ENCODE assay signal across 7 mouse cellular contexts in the genomic region with DNA sequence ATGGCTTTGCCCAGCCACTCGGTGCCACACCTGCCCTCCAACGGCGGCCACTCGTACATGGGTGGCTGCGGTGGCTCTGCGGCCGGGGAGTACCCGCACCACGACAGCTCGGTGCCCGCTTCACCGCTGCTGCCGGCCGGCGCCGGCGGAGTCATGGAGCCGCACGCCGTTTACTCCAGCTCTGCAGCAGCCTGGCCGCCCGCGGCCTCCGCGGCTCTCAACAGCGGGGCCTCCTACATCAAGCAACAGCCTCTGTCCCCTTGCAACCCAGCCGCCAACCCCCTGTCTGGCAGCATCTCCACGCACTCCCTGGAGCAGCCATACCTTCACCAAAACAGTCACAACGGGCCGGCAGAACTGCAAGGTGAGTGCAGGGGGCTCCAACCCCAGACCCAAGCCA. TPM values are rescaled to one million over a fixed set of nuclear protein-coding genes. Genes with fewer than 3 reads are reported as not detected.
DNase-seq lines count a peak whose midpoint lies in the region; ATAC-seq and TF ChIP-seq lines count a peak whose summit lies in the region.

No protein-coding gene starts in this region.

- H3K9ac ChIP-seq in lung, embryonic 15.5 days: peak overlapping the region; percentile 82
- no peak overlapping the region for H3K9ac ChIP-seq in liver, embryonic 14.5 days (replicated peaks)
- H3K9ac ChIP-seq in stomach, embryonic 15.5 days: peak overlapping the region; percentile 68

- TF ChIP-seq CTCF in liver, embryonic 14.5 days (IDR thresholded peaks at IDR 0.05; ENCODE audit: low read depth): no peak

- peak overlapping the region; percentile 73 for H3K4me3 ChIP-seq in lung, embryonic 15.5 days
- H3K4me3 ChIP-seq in hindbrain, embryonic 10.5 days: peak overlapping the region; percentile 59
- H3K4me3 ChIP-seq in liver, embryonic 14.5 days (ENCODE audit: insufficient read depth in 1 of 2, low read depth in 2 of 2, low read length in 2 of 2): peak overlapping the region; percentile 31 to 34
- peak overlapping the region; percentile 68 for H3K4me3 ChIP-seq in stomach, embryonic 15.5 days (replicated peaks)

- H3K27ac ChIP-seq in lung, embryonic 15.5 days: peak overlapping the region; percentile 99
- H3K27ac ChIP-seq in hindbrain, embryonic 10.5 days: no peak overlapping the region
- no peak overlapping the region for H3K27ac ChIP-seq in liver, embryonic 14.5 days
- peak overlapping the region; percentile 89 for H3K27ac ChIP-seq in stomach, embryonic 15.5 days

- no peak for TF ChIP-seq EP300 in liver, embryonic 14.5 days (IDR thresholded peaks at IDR 0.05; ENCODE audit: low read depth)

- no peaks in the 10 kb centered on the region for H3K36me3 ChIP-seq in lung, embryonic 15.5 days
- no peaks in the 10 kb centered on the region for H3K36me3 ChIP-seq in hindbrain, embryonic 10.5 days
- no peaks in the 10 kb centered on the region for H3K36me3 ChIP-seq in liver, embryonic 14.5 days (replicated peaks; ENCODE audit: control insufficient read depth, insufficient read depth, low read depth)
- H3K36me3 ChIP-seq in stomach, embryonic 15.5 days: no peaks in the 10 kb centered on the region

- ATAC-seq in lung, embryonic 15.5 days (ENCODE audit: borderline replicate concordance, extremely low read depth, low FRiP score, low TSS enrichment): no peak
- ATAC-seq in liver, embryonic 14.5 days (ENCODE audit: insufficient read depth): no peak
- no peak for ATAC-seq in stomach, embryonic 15.5 days (ENCODE audit: insufficient read depth, low FRiP score, low read depth)

- H3K4me1 ChIP-seq in lung, embryonic 15.5 days: peaks cover 25% of the 10 kb centered on the region
- peaks cover 51% of the 10 kb centered on the region for H3K4me1 ChIP-seq in hindbrain, embryonic 10.5 days (replicated peaks)
- H3K4me1 ChIP-seq in liver, embryonic 14.5 days (replicated peaks; ENCODE audit: control insufficient read depth in 2 of 2, insufficient read depth in 2 of 2, low read length in 1 of 2): no peaks in the 10 kb centered on the region
- peaks cover 9% of the 10 kb centered on the region; the same call in 1 of the 2 replicates for H3K4me1 ChIP-seq in stomach, embryonic 15.5 days

- H3K4me2 ChIP-seq in lung, embryonic 15.5 days: peak overlapping the region; percentile 78
- no peak overlapping the region for H3K4me2 ChIP-seq in liver, embryonic 14.5 days (ENCODE audit: low read depth)
- peak overlapping the region; percentile 82 for H3K4me2 ChIP-seq in stomach, embryonic 15.5 days

- no peak for DNase-seq in lung, adult 18-20 months
- peak; percentile 54 for DNase-seq in hindbrain, embryonic 10.5 days (ENCODE audit: low spot score)
- no peak for DNase-seq in liver, embryonic 14.5 days (ENCODE audit: low read depth in 3 of 3, low spot score in 3 of 3)
- no peak for DNase-seq in left cerebral cortex, postnatal 14 days (ENCODE audit: low spot score in 2 of 2)
- no peak for DNase-seq in thymus, postnatal 10 days (ENCODE audit: low spot score in 2 of 2)

- peaks cover 94% of the 10 kb centered on the region for H3K27me3 ChIP-seq in lung, embryonic 15.5 days
- peaks cover 100% of the 10 kb centered on the region for H3K27me3 ChIP-seq in hindbrain, embryonic 10.5 days (ENCODE audit: insufficient read depth, poor library complexity, severe bottlenecking)
- H3K27me3 ChIP-seq in liver, embryonic 14.5 days (ENCODE audit: control insufficient read depth, insufficient read depth, low read length): peaks cover 100% of the 10 kb centered on the region
- H3K27me3 ChIP-seq in stomach, embryonic 15.5 days (replicated peaks): peaks cover 78% of the 10 kb centered on the region

- 3% methylated on average over 30 of the region's 30 CpGs for WGBS in lung, embryonic 15.5 days
- under 1% methylated on average over 30 of the region's 30 CpGs for WGBS in hindbrain, embryonic 10.5 days
- WGBS in liver, embryonic 14.5 days (ENCODE audit: insufficient replicate concordance): 5% methylated on average over 30 of the region's 30 CpGs
- WGBS in stomach, embryonic 15.5 days: 4% methylated on average over 30 of the region's 30 CpGs

- H3K9me3 ChIP-seq in lung, embryonic 15.5 days: no peaks in the 10 kb centered on the region
- no peaks in the 10 kb centered on the region for H3K9me3 ChIP-seq in hindbrain, embryonic 10.5 days
- H3K9me3 ChIP-seq in liver, embryonic 14.5 days (ENCODE audit: control insufficient read depth, low read length): no peaks in the 10 kb centered on the region
- no peaks in the 10 kb centered on the region for H3K9me3 ChIP-seq in stomach, embryonic 15.5 days

- intact Hi-C loops in left cerebral cortex, postnatal 14 days (cut with DNase I): no loop called here

RNA-seq across cellular contexts. Expression of a gene that starts 0.8 kb away (rescaled TPM):
- polyA plus RNA-seq in lung, embryonic 15.5 days (2015; fragmentation: Nextera tagmentation; extraction: Ambion mirVana): 151 and 157 TPM in 2 replicates
- polyA plus RNA-seq in hindbrain, embryonic 10.5 days (2016; fragmentation: Nextera tagmentation; extraction: Ambion mirVana): 3.9 and 4.9 TPM in 2 replicates
- polyA plus RNA-seq in liver, embryonic 14.5 days (2012; rRNA removed): 2.5 and 3.7 TPM in 2 replicates
- 2.3 and 2.8 TPM in 2 replicates for polyA plus RNA-seq in liver, embryonic 14.5 days (2014; fragmentation: Nextera tagmentation; extraction: Ambion mirVana)
- polyA plus RNA-seq in stomach, embryonic 15.5 days (2015; fragmentation: Nextera tagmentation; extraction: Ambion mirVana): 131 and 136 TPM in 2 replicates
- total RNA-seq in left cerebral cortex, postnatal 14 days (2021): 1 to 10 TPM; 1.0 to 1.4 TPM

RNA-seq across cellular contexts. Expression of a gene that starts 23.2 kb away (rescaled TPM):
- polyA plus RNA-seq in lung, embryonic 15.5 days (2015; fragmentation: Nextera tagmentation; extraction: Ambion mirVana): 60.2 and 60.8 TPM in 2 replicates
- polyA plus RNA-seq in hindbrain, embryonic 10.5 days (2016; fragmentation: Nextera tagmentation; extraction: Ambion mirVana): 60.5 and 68.2 TPM in 2 replicates
- 18.0 and 20.3 TPM in 2 replicates for polyA plus RNA-seq in liver, embryonic 14.5 days (2012; rRNA removed)
- 21.5 and 24.7 TPM in 2 replicates for polyA plus RNA-seq in liver, embryonic 14.5 days (2014; fragmentation: Nextera tagmentation; extraction: Ambion mirVana)
- polyA plus RNA-seq in stomach, embryonic 15.5 days (2015; fragmentation: Nextera tagmentation; extraction: Ambion mirVana): 53.9 and 56.3 TPM in 2 replicates
- 10 to 100 TPM; 27.0 to 33.4 TPM for total RNA-seq in left cerebral cortex, postnatal 14 days (2021)

RNA-seq across cellular contexts. Expression of a gene that starts 31.0 kb away (rescaled TPM):
- polyA plus RNA-seq in lung, embryonic 15.5 days (2015; fragmentation: Nextera tagmentation; extraction: Ambion mirVana): 2.1 and 2.3 TPM in 2 replicates
- polyA plus RNA-seq in hindbrain, embryonic 10.5 days (2016; fragmentation: Nextera tagmentation; extraction: Ambion mirVana): 7.0 and 13.7 TPM in 2 replicates
- 0.06 TPM in 2 replicates for polyA plus RNA-seq in liver, embryonic 14.5 days (2012; rRNA removed)
- polyA plus RNA-seq in liver, embryonic 14.5 days (2014; fragmentation: Nextera tagmentation; extraction: Ambion mirVana): 0.06 TPM in 1 of 2 replicates, not detected in the other
- 0.77 and 0.90 TPM in 2 replicates for polyA plus RNA-seq in stomach, embryonic 15.5 days (2015; fragmentation: Nextera tagmentation; extraction: Ambion mirVana)
- total RNA-seq in left cerebral cortex, postnatal 14 days (2021): 1 to 10 TPM; 2.7 to 3.5 TPM

RNA-seq across cellular contexts. Expression of a gene that starts 42.7 kb away (rescaled TPM):
- 6.8 and 8.5 TPM in 2 replicates for polyA plus RNA-seq in lung, embryonic 15.5 days (2015; fragmentation: Nextera tagmentation; extraction: Ambion mirVana)
- 1.6 and 3.5 TPM in 2 replicates for polyA plus RNA-seq in hindbrain, embryonic 10.5 days (2016; fragmentation: Nextera tagmentation; extraction: Ambion mirVana)
- 0.07 and 0.10 TPM in 2 replicates for polyA plus RNA-seq in liver, embryonic 14.5 days (2012; rRNA removed)
- polyA plus RNA-seq in liver, embryonic 14.5 days (2014; fragmentation: Nextera tagmentation; extraction: Ambion mirVana): 0.05 and 0.08 TPM in 2 replicates
- polyA plus RNA-seq in stomach, embryonic 15.5 days (2015; fragmentation: Nextera tagmentation; extraction: Ambion mirVana): 7.2 and 9.4 TPM in 2 replicates
- under 1 TPM; 0.13 to 0.15 TPM for total RNA-seq in left cerebral cortex, postnatal 14 days (2021)

Comparison
In these comparisons a context has a peak if more than half of its experiments do, and no peak if none do; other contexts are left out.
1. H3K27ac ChIP-seq: peak in lung, embryonic 15.5 days (single experiment) and stomach, embryonic 15.5 days (single experiment); none in hindbrain, embryonic 10.5 days (single experiment) and liver, embryonic 14.5 days (single experiment).
2. RNA of a gene that starts 0.8 kb away (polyA plus RNA-seq): 151 to 157 TPM in lung, embryonic 15.5 days and 131 to 136 TPM in stomach, embryonic 15.5 days; 3.9 to 4.9 TPM in hindbrain, embryonic 10.5 days and 2.3 to 3.7 TPM in liver, embryonic 14.5 days; every median in the first group is over 10 times any median in the second.
3. Peak in every context shown above with its lines, with median percentiles within 50 percentile points of each other: H3K4me3 ChIP-seq.